Mouse (Mus musculus) kidney, postnatal 0 days (tissue): Measurements from ENCODE around the gene Actr5. TPM values are rescaled to one million over a fixed set of nuclear protein-coding genes. Genes with fewer than 3 reads are reported as not detected.

Source experiments
- ATAC-seq: fragments of 200-750 bp; cut with Nextera tagmentation; replicated peaks from 2 replicates; pipeline ENCODE4 v1.8.0; 2017; ENCODE audit warnings: low read depth, moderate number of reproducible peaks, moderate TSS enrichment, moderate library complexity; ENCODE audit not compliant: low FRiP score
- DNase-seq: peaks from one replicate; pipeline ENCODE4 v3.0.0-alpha.2; 2016; ENCODE audit warnings: low spot score
- H3K27ac ChIP-seq: fragments of 300-500 bp; sonication (generic); 2 replicates; pipeline ENCODE4 v1.5.1; 2014; ENCODE audit warnings: mild to moderate bottlenecking
- H3K27me3 ChIP-seq: fragments of 300-500 bp; sonication (generic); 2 replicates; pipeline ENCODE4 v1.6.1; 2014; ENCODE audit warnings: low read length, mixed read lengths; ENCODE audit not compliant: insufficient read depth
- H3K36me3 ChIP-seq: fragments of 300-500 bp; sonication (generic); 2 replicates; pipeline ENCODE4 v1.6.1; 2014; ENCODE audit warnings: low read length, mixed read lengths; ENCODE audit not compliant: insufficient read depth
- H3K4me1 ChIP-seq: fragments of 300-500 bp; sonication (generic); replicated peaks from 2 replicates; pipeline ENCODE4 v1.6.1; 2014; ENCODE audit warnings: antibody characterized with exemption, low read length, mixed read lengths; ENCODE audit not compliant: insufficient read depth
- H3K4me2 ChIP-seq: fragments of 300-500 bp; sonication (generic); 2 replicates; pipeline ENCODE4 v1.6.1; 2014; ENCODE audit warnings: mild to moderate bottlenecking, low read length, moderate library complexity, mixed read lengths
- H3K4me3 ChIP-seq: fragments of 300-500 bp; sonication (generic); replicated peaks from 2 replicates; pipeline ENCODE4 v1.5.1; 2014; ENCODE audit warnings: low read depth, low read length
- H3K9ac ChIP-seq: fragments of 300-500 bp; sonication (generic); 2 replicates; pipeline ENCODE4 v1.6.1; 2014; ENCODE audit warnings: low read depth, low read length
- H3K9me3 ChIP-seq: fragments of 300-500 bp; sonication (generic); replicated peaks from 2 replicates; pipeline ENCODE4 v1.6.1; 2016; ENCODE audit warnings: low read length, inconsistent platforms, mixed read lengths
- CTCF ChIP-seq: IDR thresholded peaks from 2 replicates; pipeline ENCODE4 v1.5.1; 2016; ENCODE audit warnings: antibody characterized with exemption, low read depth, mild to moderate bottlenecking, moderate library complexity
- WGBS: fragments of 180-500 bp; shearing (Covaris S2); extraction: QIAGEN DNeasy Blood & Tissue Kit; methylation state at CpG from one replicate; pipeline ENCODE4 v1.1.7; 2014; 5-methylcytosine and 5-hydroxymethylcytosine counted together
- polyA plus RNA-seq: library from polyadenylated mRNA; unstranded; fragments of >200 nt; fragmentation: Nextera tagmentation; extraction: Ambion mirVana; gene quantifications from 2 replicates; pipeline ENCODE4 v1.2.1, GENCODE M21; 2015

Actr5 gene
- polyA plus RNA-seq, 1 experiment from 2014 or later: 9.1 TPM

DNA sequence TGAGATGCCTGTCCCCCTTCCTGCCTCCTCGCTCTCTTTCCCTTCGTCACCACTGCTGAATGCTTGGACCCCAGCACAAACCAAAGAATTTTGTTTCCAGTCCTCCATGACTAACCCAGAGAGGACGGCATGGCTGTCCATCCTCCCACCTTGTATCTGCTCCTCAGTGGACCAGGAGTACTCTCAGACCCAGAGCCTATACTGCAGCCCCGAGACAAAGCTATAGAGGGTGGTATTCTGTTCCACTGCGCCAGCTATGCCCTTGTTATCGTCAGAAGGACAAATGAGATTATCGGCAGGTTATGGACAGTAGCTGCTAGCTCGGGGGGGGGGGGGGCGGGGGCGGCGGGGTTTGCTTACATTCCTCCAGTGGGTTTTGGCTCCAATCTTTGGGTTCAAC is 7.9 kb upstream of the Actr5 start:
- peaks cover 3% of the 10 kb centered on the region; the same call in 1 of the 2 replicates for H3K4me1 ChIP-seq
- no peak for DNase-seq
- H3K4me2 ChIP-seq: no peak overlapping the region
- WGBS: 14% methylated on average over 11 of the region's 11 CpGs
- H3K9me3 ChIP-seq: no peaks in the 10 kb centered on the region
- TF ChIP-seq CTCF: no peak
- ATAC-seq: no peak
- no peak overlapping the region for H3K4me3 ChIP-seq
- no peaks in the 10 kb centered on the region for H3K36me3 ChIP-seq
- H3K9ac ChIP-seq: no peak overlapping the region
- peaks cover 61% of the 10 kb centered on the region for H3K27me3 ChIP-seq
- H3K27ac ChIP-seq: no peak overlapping the region

DNA sequence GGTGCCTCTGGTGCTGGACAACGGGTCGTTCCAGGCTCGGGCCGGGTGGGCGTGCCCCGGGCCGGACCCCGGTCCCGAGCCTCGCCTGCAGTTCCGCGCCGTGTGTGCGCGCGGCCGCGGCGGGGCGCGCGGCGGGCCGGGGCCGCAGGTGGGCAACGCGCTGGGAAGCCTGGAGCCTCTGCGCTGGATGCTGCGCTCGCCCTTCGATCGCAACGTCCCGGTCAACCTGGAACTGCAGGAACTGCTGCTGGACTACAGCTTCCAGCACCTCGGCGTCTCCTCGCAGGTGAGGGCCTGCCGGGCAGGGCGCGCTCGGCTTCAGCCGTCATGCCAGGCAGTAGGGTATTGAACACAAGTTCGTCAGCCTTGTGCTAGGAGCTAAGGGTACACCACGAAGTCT is 543 bp downstream of the Actr5 start:
- DNase-seq (no peak), ATAC-seq (peak; percentile 67)
- H3K36me3 ChIP-seq: peaks cover 21% of the 10 kb centered on the region; the same call in 1 of the 2 replicates
- under 1% methylated on average over 39 of the region's 44 CpGs for WGBS
- no peaks in the 10 kb centered on the region for H3K27me3 ChIP-seq
- H3K4me1 ChIP-seq: peaks cover 10% of the 10 kb centered on the region
- H3K4me2 ChIP-seq: peak overlapping the region; percentile 96
- H3K9me3 ChIP-seq: no peaks in the 10 kb centered on the region
- no peak for TF ChIP-seq CTCF
- peak overlapping the region; percentile 98 for H3K4me3 ChIP-seq
- H3K27ac ChIP-seq: peak overlapping the region; percentile 93
- H3K9ac ChIP-seq: peak overlapping the region; percentile 88

GRCm38 (mm10) chr2:158625697-158626096 is 1.0 kb downstream of the Actr5 start:
- 30% methylated on average over 8 of the region's 8 CpGs for WGBS
- TF ChIP-seq CTCF: no peak
- Histone ChIP-seq H3K27ac (no peak overlapping the region), H3K4me1 (peaks cover 10% of the 10 kb centered on the region), H3K27me3 (no peaks in the 10 kb centered on the region), H3K9ac (peak overlapping the region; percentile 88), H3K9me3 (no peaks in the 10 kb centered on the region), H3K4me3 (peak overlapping the region; percentile 98), H3K36me3 (peaks cover 21% of the 10 kb centered on the region; the same call in 1 of the 2 replicates), H3K4me2 (peak overlapping the region; percentile 96)
- DNase-seq (no peak), ATAC-seq (no peak)

DNA sequence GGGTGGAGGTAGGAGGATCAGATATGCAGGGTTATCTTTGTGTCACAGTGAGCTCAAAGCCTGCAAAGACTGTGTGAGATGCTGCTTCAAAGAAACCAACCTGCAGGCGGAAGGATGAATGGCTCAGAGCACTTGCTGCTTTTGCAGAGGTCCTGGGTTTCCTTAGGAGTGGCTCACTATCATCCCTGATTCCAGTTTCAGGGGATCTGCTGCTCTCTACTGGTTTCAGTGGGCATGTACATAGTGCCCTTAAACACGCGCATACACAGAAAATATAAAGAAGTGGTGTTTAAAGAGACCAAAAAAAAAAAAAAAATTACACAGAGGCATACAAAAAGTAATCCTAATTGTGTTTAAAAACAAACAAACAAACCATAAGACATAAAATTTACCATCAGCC is 4.2 kb downstream of the Actr5 start:
- no peak for ATAC-seq
- H3K4me1 ChIP-seq: peaks cover 10% of the 10 kb centered on the region
- H3K4me3 ChIP-seq: no peak overlapping the region
- H3K9ac ChIP-seq: no peak overlapping the region
- no peak overlapping the region for H3K4me2 ChIP-seq
- no peaks in the 10 kb centered on the region for H3K27me3 ChIP-seq
- peak; percentile 54 for DNase-seq
- WGBS: 71% methylated on average over 3 of the region's 3 CpGs
- no peaks in the 10 kb centered on the region for H3K9me3 ChIP-seq
- no peak overlapping the region for H3K27ac ChIP-seq
- peaks cover 45% of the 10 kb centered on the region for H3K36me3 ChIP-seq
- TF ChIP-seq CTCF: peak; percentile 49; the same call in 1 of the 2 replicates

DNA sequence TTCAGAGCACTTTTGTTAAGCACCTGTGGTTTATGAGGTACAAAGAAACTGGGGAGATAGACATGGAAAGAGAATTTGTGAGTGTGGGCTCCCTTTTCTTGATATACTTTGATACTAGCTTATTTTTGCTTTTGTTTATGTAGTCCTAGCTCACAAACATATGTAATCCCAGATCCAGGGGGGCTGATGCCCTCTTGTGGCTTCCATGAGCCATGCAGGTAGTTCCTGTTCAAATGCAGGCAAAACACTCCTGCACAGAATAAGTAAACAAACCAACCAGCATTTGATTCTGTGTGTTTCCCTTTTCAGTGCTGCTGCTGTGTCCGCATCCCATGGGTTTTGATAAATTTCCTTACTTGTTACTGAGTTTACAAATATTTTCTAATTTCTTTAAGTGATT is 4.7 kb downstream of the Actr5 start:
- 70% methylated on average over 1 of the region's 1 CpGs for WGBS
- Histone ChIP-seq H3K9me3 (no peaks in the 10 kb centered on the region), H3K4me2 (no peak overlapping the region), H3K4me1 (peaks cover 10% of the 10 kb centered on the region), H3K27me3 (no peaks in the 10 kb centered on the region), H3K9ac (no peak overlapping the region), H3K4me3 (no peak overlapping the region), H3K36me3 (peaks cover 47% of the 10 kb centered on the region), H3K27ac (no peak overlapping the region)
- ATAC-seq: no peak
- TF ChIP-seq CTCF: peak; percentile 84
- DNase-seq: peak; percentile 69

DNA sequence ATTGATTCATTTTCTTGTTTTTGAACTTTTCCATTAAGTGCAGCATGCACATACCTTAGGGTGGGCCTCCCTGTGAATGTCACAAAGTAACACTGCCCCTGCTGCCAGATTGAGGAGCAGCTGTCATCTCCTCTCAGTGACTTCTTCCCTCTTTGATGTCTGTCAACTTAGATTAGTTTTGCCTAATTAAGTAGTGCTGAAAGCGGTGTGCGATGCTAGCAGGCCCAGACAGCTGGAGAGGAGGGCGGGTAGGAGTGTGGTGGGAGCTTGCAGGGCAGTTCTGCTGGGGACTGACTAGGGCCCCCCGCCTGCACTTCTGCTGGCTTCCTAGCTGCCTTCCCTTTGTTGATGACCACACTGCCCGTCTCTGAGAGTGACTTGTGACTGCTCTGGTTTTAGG is 7.2 kb downstream of the Actr5 start:
- no peak overlapping the region for H3K4me2 ChIP-seq
- H3K4me3 ChIP-seq: no peak overlapping the region
- H3K9me3 ChIP-seq: no peaks in the 10 kb centered on the region
- H3K36me3 ChIP-seq: peaks cover 69% of the 10 kb centered on the region
- H3K9ac ChIP-seq: no peak overlapping the region
- no peak overlapping the region for H3K27ac ChIP-seq
- ATAC-seq: no peak
- no peaks in the 10 kb centered on the region for H3K27me3 ChIP-seq
- no peaks in the 10 kb centered on the region for H3K4me1 ChIP-seq
- DNase-seq: no peak
- 80% methylated on average over 5 of the region's 5 CpGs for WGBS
- TF ChIP-seq CTCF: no peak

GRCm38 (mm10) chr2:158641869-158642268 is 17.2 kb downstream of the Actr5 start:
- DNase-seq: peak; percentile 78
- H3K4me2 ChIP-seq: no peak overlapping the region
- H3K27me3 ChIP-seq: no peaks in the 10 kb centered on the region
- 9% methylated on average over 2 of the region's 2 CpGs for WGBS
- no peak overlapping the region for H3K4me3 ChIP-seq
- peak; percentile 89 for TF ChIP-seq CTCF
- H3K27ac ChIP-seq: no peak overlapping the region
- no peaks in the 10 kb centered on the region for H3K4me1 ChIP-seq
- ATAC-seq: no peak
- H3K9me3 ChIP-seq: no peaks in the 10 kb centered on the region
- H3K36me3 ChIP-seq: peaks cover 26% of the 10 kb centered on the region
- H3K9ac ChIP-seq: no peak overlapping the region
